Mouse (Mus musculus): ENCODE data around the gene 1810046K07Rik. TPM values are rescaled to one million over a fixed set of nuclear protein-coding genes. Genes with fewer than 3 reads are reported as not detected.

1810046K07Rik gene
- polyA plus RNA-seq, 1 experiment = 16.4 TPM

DNA sequence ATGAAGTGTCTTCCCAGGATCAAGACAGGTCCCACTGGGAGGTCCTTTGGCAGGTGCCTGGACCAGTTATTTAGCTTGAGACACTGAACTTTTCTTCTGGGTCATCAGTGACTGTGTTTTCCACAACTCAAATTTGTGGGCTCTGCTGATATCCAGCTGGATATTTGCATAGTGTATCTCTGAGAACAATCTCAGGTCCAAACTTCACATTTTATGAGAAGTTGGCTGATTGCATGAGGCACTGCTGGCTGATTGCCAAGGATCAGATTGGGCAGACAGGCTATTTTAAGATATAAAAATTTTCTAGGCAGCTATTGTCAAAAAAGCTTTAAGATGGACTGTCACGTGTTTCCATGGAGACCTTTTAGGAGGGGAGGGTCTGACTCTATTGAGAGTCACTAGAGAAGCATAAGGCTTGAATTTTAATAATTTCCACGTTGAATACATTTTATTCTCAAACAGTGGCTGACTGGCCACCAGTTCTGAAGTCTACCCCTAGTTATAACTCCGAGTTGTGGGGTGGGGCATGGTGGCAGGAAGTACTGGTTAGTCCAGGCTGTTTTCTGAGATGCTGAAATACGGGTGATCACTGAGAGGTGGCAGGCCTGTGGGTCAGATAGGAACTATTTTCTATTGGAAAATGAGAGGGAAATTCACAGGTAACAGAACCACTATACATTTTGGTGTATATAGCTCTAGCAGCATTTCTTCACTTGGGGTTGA, 71.8 kb downstream of the 1810046K07Rik start:
- Histone ChIP-seq H3K27me3 (ENCODE audit: control insufficient read depth, insufficient read depth, low read length) (no peaks in the 10 kb centered on the region), H3K4me1 (ENCODE audit: control insufficient read depth, insufficient read depth, insufficient read length) (no peaks in the 10 kb centered on the region), H3K27ac (ENCODE audit: insufficient read depth, low read length) (no peak overlapping the region), H3K4me3 (ENCODE audit: extremely low read depth, insufficient read depth, insufficient read length) (no peak overlapping the region), H3K36me3 (ENCODE audit: control insufficient read depth, insufficient read depth, low read length) (peaks cover 2% of the 10 kb centered on the region; the same call in 1 of the 2 replicates)
- 73% methylated on average over 4 of the region's 4 CpGs for WGBS
- TF ChIP-seq POLR2A (IDR thresholded peaks at IDR 0.05; ENCODE audit: low read depth, low read length) (no peak), CTCF (IDR thresholded peaks at IDR 0.05; ENCODE audit: extremely low read depth, insufficient read depth, insufficient read length, insufficient replicate concordance) (no peak)
- no peak for DNase-seq (ENCODE audit: low read depth in 1 of 2, low spot score in 2 of 2)

Other genes starting within 250 kb of the 1810046K07Rik start
- not detected in 2 replicates for gene 4833427G06Rik, start 226.8 kb downstream of the 1810046K07Rik start, polyA plus RNA-seq (2012; rRNA removed)
- gene Gm32742, start 163.4 kb downstream of the 1810046K07Rik start, polyA plus RNA-seq (2012; rRNA removed) = 0.02 and 0.06 TPM in 2 replicates
- gene Pou2af1, start 115.2 kb downstream of the 1810046K07Rik start, polyA plus RNA-seq (2012; rRNA removed) = 171 and 264 TPM in 2 replicates
- gene Colca2, start 50.3 kb downstream of the 1810046K07Rik start, polyA plus RNA-seq (2012; rRNA removed) = 0.46 and 0.83 TPM in 2 replicates

Measured in spleen, adult 2 months (tissue).